Mouse (Mus musculus) adrenal gland, postnatal 14 days (tissue): ENCODE data around the gene Eif4e3. TPM values are rescaled to one million over a fixed set of nuclear protein-coding genes. Genes with fewer than 3 reads are reported as not detected.
A peak's percentile ranks its signal among the peaks of the same experiment; 100 is the strongest.

Source experiments
- DNase-seq: peaks from one replicate; pipeline ENCODE4 v3.0.0; 2021; ENCODE audit warnings: mixed read lengths
- total RNA-seq: library from RNA; stranded (reverse); gene quantifications from 2 replicates; pipeline ENCODE4 v1.2.3, GENCODE M21; 2021

Gene Eif4e3
- total RNA-seq, 1 experiment from 2014 or later = 33.6 TPM

DNA sequence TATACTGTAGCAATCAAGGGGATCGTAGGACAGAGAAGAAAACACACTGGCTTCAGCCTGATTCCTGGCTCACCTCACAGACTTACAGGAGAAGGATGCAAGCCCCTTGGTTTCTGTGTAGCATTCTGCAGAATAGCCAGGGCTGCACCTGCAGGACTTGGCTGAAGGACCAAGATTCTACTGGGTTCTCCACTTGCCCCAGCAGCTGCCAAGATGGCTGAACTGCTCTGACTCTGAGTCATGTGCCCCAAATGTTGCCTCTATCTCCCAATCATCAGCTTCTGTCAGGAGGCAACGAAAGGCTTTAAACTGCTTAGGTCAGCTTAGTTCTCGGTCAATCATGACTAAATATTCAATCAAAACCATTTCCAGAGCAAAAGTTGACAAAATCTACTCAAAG lies 42.0 kb downstream of the Eif4e3 start:
- no peak for DNase-seq

DNA sequence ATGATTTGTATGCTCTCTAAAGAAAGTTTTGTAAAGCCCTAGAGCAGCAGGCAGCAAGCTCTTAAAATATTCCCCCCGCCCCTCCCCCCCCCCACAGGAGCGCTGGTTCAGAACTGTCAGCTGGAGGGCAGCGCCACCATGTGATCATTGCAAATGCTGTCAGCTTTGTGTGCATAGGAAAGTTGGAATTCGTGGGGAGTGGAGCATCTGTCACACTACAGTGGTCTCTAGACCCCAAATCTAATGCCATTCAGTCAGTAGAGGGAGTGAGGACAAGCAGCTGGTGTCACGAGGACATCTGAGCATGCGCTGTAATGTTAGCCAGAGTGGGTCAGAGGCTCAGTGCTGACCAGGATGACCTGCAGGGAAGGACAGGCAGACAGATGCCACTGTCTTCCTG lies 42.9 kb downstream of the Eif4e3 start:
- peak; percentile 52 for DNase-seq

DNA sequence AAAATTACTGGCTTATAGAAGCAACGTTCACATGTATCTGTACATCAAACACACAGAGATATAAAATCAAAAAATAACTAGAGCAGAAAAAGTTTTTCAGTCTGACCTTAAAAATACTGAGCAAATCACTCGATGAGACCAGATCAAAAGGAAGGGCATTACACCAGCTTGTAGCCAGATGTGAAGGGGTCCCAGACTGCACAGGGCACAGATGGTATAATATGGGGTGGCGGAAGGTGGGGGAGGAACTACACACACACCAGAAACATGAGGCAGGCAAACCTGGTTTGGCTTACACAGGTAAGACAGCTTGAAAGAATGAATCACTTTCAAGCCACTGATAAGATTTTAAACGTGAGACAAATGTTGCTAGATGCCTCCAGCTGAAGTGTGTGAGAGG lies 45.4 kb downstream of the Eif4e3 start:
- no peak for DNase-seq

DNA sequence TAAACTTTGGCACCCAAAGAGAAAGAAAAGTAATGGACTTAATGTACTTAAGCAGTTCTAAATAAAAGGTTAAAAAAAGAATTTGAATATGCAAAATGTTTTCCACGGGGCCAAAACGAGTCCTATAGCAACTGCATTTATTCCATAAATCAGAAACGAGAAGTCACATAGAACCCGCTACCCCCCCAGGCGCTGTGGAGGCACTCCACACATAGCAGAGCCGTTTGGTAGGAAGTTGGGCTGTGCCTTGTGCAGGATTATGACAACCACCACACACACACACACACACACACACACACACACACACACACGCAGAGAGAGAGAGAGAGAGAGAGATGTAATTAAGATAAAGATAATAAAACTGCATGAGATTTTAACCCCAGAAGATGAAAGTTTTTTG lies 46.1 kb downstream of the Eif4e3 start:
- no peak for DNase-seq

DNA sequence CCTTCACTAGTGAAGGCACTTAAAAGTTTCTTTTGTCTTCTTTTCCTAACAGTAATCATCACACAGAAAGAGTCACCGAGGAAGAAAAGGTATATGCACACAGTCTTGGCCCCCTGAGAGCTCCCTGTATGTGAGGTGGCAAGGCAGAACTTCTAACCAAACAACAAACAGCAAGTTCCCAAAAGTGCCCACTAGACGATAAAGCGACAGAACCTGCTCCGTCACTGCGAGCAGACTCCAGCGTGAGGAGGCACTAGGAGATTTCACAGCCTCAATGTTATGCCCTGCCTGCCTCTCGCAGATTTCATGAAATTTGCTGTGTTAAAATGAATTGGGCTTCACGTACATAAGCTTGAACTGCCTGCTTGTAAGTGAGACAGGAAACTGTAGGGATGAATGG lies 46.6 kb downstream of the Eif4e3 start:
- DNase-seq = no peak

DNA sequence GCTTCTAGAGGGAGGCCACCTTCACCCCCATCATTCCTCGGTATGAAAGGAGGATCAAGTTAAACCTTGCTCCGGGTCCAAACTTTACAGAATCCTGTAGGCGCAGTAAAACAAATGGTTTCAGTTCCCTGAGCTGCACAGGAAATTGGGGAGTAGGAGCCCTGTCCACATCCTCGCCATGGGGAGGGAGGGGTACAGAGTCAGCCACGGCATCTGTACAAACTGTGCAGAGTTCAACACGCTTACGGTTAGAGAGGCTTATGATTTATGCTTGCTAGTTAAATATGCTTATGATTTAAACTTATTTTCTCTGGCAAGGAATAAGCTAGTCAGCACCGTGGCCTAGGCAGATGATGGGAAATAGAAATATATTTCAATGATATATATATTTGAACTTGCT lies 47.1 kb downstream of the Eif4e3 start:
- no peak for DNase-seq

DNA sequence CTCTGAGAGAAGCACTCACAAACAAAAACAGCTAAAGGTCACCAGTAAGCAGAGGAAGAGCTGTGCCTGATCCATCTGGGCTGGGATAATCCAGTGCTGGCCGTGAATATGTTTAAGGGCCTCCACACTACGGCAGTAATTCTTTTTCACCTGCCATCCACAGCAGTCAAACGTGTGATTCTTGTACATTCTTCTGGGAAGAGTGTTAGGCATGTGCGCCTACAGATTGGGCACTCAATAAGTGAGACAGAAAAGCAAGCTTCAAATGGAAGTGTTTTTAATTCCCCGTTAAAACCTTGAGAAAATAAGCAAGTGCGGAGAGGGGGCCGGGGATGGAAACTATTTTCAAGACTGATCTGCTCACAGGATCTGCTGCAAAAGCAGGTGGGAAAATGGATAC lies 48.7 kb downstream of the Eif4e3 start:
- no peak for DNase-seq

DNA sequence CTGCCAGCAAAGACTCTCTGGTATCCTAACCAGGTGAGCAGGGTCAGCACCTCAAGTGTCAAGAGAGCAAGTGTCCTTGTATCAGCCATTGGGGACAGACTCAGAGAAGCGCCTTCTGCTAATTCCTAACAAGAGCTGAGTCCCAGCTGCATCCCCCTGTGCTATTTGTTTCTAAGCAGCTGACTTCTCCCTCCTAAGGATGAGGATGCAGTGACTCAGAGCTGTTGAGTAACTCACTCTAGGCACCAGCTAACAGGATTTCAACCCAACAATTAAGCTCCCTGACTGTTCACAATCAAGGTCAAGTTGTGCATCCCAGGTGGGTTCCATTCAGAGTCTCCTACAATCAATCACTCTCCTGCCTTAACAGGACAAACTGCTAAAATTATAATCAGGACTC lies 49.2 kb downstream of the Eif4e3 start:
- DNase-seq = no peak

DNA sequence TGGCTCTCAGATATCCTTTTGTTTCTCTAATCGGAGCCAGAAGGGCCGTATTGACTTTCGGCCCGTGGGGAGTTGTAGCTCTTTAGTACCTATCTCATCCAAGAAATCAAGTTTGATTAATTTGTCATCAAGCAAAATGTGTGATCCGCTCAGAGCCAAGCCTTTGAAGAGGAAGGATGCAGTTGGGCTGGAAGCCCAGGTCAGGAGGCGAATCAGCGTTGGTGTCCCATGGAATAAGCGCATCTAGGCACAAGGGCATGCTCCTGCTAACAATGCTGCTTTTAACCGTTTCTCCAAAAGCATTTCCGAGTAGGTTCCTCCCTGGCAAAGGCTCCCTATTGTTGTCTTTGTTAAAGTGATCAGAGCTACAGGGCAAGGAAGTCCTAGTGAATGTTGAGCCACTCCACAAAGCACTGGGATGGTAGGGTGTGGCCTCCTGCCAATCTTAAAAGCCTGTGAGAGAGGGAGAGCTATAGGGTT lies 51.3 kb downstream of the Eif4e3 start:
- peak; percentile 19 for DNase-seq

DNA sequence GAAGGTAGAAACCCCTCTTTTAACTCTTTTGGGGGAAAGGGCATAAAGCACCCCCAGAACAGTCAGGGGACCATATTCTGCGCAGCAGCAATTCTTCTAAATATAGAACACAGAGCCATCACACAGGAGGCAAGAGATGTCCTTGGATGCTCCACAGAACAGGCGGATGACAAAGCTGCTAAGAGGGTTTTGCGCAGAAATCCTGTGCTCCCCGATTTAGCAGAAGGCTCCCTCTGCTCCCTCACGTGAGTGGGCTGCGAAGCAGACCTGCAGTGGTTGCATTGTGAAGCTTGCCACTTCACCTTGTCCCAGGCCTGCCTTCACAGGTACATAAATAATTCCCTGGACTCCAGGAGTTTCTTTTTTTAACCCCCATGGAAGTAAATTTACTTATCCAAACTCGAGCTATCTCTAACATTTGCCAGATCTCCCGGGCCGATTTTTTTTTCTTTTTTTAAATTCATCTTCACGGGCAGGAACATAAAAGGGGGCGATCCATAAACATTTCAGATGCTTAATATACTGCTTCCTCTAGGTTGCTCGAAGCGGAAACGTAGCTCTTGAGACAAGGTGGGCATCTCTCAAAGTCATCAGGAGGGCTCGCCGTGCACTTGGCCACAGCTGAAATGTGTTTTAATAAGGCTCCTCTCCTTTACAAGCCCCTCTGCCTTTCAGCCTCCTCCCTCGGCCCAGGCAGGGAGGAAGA lies 51.9 kb downstream of the Eif4e3 start:
- DNase-seq = no peak

DNA sequence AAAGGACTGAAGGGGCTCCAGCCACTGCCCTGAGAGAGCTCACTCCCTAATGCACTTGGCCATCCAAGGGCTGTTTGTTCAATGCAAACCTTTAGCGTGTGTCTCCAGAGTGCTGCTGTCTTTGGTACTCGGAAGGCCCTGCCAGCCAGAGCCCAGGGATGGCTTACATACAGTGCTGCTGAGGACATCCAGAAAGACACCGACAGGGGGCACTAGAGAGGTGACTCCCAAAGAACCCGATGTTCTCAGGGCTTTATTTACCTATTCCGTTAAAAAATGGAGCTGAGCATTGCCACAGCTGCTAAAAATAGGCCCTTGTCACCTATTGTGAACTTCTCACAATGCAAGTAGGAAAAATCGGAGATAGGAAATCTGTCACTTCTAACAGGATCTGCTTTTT lies 54.7 kb downstream of the Eif4e3 start:
- DNase-seq = no peak

DNA sequence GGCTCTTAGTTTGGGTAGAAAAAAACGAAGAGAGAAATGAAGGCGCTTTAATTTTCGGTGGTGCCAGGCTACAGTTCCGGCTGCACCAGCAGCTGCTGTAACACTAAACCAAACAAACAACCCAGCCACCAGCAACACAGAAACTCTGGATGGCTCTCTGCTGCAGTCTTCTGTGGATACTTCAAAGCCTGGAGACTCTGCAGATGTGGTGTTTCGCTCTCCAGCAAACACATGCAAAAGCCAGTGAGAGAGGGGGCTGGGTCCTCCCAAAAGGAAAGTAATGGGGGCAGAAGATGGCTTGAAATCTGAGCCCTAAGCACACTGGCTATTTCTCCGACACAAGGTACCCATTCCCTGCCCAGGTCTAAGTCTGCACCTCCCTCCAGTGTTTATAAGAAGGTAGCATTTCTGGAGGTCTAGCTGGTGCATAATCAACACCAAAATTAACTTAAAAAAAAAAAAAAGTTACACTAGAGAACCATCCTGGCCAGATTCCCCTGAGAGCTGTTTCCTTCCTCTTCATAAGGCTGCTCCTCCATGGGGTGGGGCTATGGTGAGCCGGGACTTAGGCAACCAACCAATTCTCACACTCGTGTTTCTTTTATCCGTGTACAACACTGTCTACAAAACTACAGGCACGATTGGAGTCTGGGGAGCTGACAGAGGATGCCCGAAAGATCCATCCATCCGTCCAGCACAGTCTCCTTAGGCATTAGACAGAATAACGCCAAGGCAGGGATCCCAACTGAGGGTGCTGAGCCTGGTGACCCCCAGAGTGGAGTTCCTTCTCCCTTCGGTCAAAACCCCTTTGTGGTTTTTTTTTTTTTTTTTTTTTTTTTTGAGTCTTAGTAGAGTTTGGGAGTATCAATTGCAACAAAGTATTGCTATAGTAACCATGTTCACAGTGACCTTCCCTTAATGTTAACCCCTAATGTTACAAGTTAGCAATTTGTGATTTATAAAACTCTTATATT lies 55.8 kb downstream of the Eif4e3 start:
- peak; percentile 42 for DNase-seq

DNA sequence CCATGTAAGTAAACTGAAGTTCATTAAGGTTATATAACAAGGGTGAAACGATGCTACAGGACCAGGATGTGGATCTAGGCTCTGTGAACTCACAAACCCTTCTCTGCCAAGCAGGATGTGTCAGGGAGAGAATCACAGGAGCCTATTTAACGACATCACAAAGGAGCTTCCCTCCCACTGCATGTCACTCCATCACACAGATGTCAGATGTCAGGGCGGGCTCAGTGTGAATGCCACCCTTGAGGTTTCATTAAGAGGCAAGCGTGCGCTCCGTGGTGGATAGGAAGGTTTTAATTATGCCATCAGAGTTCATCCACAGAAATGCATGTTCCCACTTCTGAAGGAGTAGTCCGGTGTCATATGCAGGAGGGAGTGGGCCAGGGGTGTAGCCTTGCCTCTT lies 60.5 kb downstream of the Eif4e3 start:
- DNase-seq = no peak

DNA sequence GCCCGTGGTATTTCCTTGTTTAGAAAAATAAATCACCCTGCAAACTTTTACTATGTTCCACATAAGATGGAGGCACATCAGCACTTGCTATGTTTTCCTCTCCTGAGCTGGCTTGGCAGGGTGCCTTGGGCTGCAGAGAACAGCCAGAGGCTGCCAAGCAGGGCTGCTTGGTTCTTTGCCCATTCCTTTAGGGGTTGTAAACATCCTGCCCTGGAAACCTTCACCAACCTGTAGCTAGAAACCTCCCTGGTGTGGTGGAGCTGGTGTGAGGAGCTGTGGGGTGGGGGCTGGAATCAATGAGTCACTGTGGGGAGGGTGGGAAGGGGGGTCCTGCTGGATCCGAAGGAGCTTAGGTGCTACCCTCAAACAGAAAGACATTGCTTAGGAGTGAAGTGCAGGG lies 61.8 kb downstream of the Eif4e3 start:
- peak; percentile 69 for DNase-seq

DNA sequence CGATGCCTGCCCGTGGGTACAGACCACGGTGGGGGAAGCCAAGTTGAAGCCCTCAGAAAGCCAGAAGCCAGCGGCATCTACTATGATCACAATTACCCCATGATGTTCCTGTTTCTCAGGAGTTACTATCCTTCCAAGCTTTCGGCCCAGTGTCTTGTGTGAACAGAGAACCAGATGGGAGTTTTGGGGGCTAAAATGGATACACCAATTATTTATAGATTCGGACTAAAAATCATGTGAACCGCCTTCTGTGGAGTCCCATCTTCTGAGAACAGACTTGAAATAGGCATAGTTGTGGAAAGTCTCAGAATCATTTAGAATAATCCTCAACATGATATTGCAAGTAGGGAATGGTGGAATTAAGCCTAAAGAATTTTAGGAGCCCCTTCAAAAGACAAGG lies 64.1 kb downstream of the Eif4e3 start:
- no peak for DNase-seq

DNA sequence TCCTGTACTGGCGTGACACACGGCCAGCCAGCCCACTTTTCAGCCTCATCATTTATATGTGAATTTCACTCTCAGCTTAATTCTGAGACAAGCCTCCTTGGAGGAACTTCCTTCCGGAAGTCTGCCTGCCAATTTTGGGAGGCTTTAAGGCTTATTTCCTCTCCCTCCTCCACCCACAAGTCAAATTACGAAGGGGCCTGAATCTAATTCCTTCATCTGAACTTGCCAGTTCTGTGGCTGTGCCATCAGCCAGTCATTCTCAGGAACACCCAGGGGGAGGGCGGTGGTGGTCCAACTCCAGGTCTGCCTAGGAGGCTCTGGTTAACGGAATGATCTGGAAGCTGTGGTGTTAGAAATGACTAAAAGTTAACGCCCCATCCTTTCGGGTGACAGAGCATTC lies 65.7 kb downstream of the Eif4e3 start:
- no peak for DNase-seq

DNA sequence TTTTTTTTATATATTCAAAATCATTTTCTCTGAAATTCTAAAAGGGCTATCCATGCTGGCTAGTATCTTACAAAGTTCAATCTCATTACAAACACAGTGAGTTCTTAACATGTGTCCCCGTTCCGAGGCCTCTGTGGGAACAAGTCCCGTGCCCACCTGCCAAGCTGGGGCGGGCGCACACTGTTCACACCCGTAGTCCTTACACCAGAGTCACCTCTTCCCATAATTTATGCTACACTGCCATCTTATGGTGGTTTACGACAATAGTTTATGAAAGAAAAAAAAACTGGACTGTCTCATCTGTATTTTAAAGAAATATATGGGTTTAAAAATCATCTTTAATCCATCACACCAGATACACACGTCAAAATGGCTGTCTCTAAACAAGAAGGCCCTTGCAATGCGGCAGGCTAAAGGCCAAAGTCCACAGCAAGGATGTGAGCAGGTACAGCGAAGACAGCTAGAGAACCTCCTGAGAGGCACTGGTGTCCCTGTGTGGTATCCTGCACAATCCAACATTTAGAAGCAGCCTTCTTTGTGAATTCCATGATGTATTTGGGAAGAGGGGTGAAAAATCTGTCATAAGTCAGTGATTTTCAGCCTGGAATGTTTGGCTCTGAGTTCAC lies 66.3 kb downstream of the Eif4e3 start:
- peak; percentile 56 for DNase-seq

DNA sequence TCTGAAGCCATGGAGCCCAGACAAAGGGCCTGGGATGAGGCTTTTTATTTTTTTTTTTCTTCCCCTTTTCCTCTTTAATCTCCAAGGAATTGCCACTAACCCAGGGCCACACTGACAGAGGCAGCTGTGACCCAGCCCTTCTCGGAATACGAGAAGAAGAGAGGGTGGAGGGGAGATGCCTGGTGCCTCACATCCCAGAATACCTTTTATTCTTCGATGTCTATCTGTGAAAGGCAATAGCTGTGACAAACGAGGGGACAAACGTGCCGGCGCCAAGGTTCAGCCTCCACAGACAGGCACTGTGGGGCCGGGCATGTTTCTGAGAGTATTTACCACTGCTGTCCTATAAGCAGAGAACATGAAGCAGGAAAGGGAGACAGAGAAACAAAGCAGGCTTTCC lies 66.9 kb downstream of the Eif4e3 start:
- no peak for DNase-seq

DNA sequence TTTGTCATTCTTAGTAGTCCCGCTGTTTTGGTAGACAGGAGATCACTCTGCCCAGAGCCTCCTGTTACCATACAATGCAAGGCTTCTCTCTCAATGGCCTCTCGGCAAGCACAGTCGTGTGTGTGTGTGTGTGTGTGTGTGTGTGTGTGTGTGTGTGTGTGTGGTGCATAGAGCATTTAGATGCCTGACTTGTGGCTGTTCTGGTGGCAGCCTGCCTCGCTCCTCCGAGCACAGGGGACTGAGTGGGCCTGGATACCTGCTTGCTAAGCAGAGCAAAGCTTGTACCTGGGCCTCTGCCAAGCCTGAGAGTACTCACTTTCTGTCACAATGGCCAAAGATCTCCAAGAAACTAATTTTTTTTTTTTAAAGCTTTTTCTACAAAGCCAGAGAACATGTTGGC lies 67.3 kb downstream of the Eif4e3 start:
- no peak for DNase-seq

DNA sequence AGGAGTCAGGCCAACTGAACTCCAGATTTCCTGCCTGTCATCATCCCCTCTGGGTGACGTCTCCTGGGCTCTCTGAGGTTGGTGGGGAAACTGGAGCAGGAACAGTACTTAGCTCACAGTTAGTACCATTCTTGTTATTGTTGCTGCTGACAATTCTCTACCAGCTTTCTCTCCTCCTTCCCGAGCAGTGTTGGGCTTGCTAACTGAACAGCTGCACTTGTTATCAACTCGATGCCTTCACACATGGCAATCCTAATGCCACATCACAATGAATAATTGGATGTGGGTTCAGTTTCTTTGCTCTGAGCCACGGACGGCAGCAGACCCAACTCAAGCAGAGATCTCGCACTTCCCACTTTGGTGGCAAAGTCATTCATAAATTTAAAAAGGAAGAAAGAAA lies 89.5 kb downstream of the Eif4e3 start:
- DNase-seq = no peak

DNA sequence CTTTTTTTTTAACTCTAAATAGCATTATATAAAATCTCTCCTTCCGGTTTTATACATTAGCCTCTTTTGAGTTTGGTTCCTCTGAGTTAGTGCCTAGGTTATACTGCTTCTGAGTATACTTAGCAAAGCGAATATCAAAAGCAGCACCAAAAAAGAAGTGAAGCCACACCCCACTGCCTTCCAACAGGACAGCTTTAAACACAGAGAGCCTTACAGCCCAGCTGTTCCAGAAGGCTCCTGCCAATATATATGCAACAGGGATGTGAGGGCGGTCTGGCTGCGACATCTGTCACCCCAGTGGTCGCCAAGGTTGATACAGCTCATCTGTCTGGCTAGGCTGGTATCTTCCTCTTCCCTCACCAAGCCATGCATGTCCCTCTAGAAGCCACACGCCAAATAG lies 90.9 kb downstream of the Eif4e3 start:
- DNase-seq = no peak
